Mouse (Mus musculus) E14TG2a.4 (cell line): ENCODE measurements at regions not wholly inside any gene's neighbourhood (a gene's known extent, or its start where the extent isn't known, plus 50 kb on each side); places are given as distances from the start of the nearest gene placed in this dataset.

Source experiments
- H3K27me3 ChIP-seq: 2 replicates; pipeline ENCODE4 v1.6.1; 2014; ENCODE audit warnings: low read length, control low read depth; ENCODE audit not compliant: insufficient read depth
- H3K36me3 ChIP-seq: 2 replicates; pipeline ENCODE4 v1.6.1; 2014; ENCODE audit warnings: low read length, control low read depth; ENCODE audit not compliant: insufficient read depth
- H3K4me1 ChIP-seq: replicated peaks from 2 replicates; pipeline ENCODE4 v1.6.1; 2014; ENCODE audit warnings: low read depth, low read length, control low read depth
- H3K4me3 ChIP-seq: replicated peaks from 2 replicates; pipeline ENCODE4 v1.5.1; 2014; ENCODE audit warnings: mild to moderate bottlenecking, low read length
- H3K9me3 ChIP-seq: 2 replicates; pipeline ENCODE4 v1.6.1; 2014; ENCODE audit warnings: low read length, control low read depth
- CTCF ChIP-seq: conservative IDR thresholded peaks from 2 replicates; pipeline ENCODE4 v1.5.1; 2014; ENCODE audit warnings: low read length
- NANOG ChIP-seq: IDR thresholded peaks from 2 replicates; pipeline ENCODE4 v1.6.1; 2014; ENCODE audit warnings: borderline replicate concordance, low read length, mixed read lengths
- POU5F1 ChIP-seq: IDR thresholded peaks from 2 replicates; pipeline ENCODE4 v1.6.1; 2014; ENCODE audit warnings: low read length, borderline replicate concordance

GRCm38 (mm10) chr4:83949612-83950011 is 424.3 kb downstream of the Ccdc171 start:
- no peak for TF ChIP-seq POU5F1
- no peak for TF ChIP-seq NANOG
- no peak for TF ChIP-seq CTCF
- Histone ChIP-seq H3K4me1 (no peaks in the 10 kb centered on the region), H3K36me3 (no peaks in the 10 kb centered on the region), H3K9me3 (no peaks in the 10 kb centered on the region), H3K4me3 (no peak overlapping the region), H3K27me3 (no peaks in the 10 kb centered on the region)

- Histone ChIP-seq H3K27me3 (no peaks in the 10 kb centered on the region), H3K4me1 (no peaks in the 10 kb centered on the region), H3K36me3 (no peaks in the 10 kb centered on the region), H3K9me3 (no peaks in the 10 kb centered on the region), H3K4me3 (no peak overlapping the region)
- TF ChIP-seq NANOG, result no peak
- TF ChIP-seq POU5F1, result no peak
- TF ChIP-seq CTCF, result no peak
These were observed 425.6 kb downstream of the Ccdc171 start for GRCm38 (mm10) chr4:83950809-83951409.

DNA sequence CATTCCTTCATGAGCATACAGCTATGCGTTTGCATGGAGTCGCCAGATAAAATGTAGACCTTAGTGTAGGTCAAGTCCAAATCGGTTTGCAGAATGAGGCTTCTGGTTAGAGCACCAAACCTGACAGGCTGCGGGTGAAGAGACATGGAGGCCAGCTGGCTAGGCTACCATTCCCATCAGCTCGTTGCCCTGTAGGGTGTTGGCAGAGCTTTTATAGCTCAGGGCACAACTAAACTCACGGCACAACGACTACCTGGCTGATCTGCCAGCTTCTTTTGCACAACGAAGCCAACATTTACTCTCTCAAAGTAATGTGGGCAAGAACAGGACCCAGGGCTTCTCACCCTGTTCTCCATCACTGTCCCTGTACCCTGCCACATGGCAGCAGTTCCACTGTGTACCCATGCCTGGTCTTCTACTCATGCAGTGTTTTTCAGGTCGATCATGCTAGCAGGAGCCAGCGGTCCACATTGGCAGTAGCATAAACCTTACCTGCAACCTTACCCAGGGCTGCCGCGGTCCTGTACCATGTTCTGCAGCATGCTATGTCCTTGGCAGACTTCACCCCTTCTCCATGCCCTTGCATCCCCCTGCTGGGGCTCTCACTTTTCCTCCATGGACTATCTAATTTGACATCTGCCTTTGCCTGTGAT is 431.0 kb downstream of the Ccdc171 start:
- no peak overlapping the region for H3K4me3 ChIP-seq
- H3K4me1 ChIP-seq, result no peaks in the 10 kb centered on the region
- no peaks in the 10 kb centered on the region for H3K36me3 ChIP-seq
- H3K9me3 ChIP-seq, result no peaks in the 10 kb centered on the region; the same call in 1 of the 2 replicates
- TF ChIP-seq NANOG (no peak), POU5F1 (no peak), CTCF (no peak)
- H3K27me3 ChIP-seq, result no peaks in the 10 kb centered on the region

- H3K36me3 ChIP-seq, result no peaks in the 10 kb centered on the region
- H3K9me3 ChIP-seq, result no peaks in the 10 kb centered on the region; the same call in 1 of the 2 replicates
- no peaks in the 10 kb centered on the region for H3K4me1 ChIP-seq
- no peak overlapping the region for H3K4me3 ChIP-seq
- TF ChIP-seq NANOG (no peak), CTCF (no peak), POU5F1 (no peak)
- no peaks in the 10 kb centered on the region for H3K27me3 ChIP-seq
These were observed 431.9 kb downstream of the Ccdc171 start for GRCm38 (mm10) chr4:83957217-83957692.

GRCm38 (mm10) chr4:83966898-83967297 is 441.6 kb downstream of the Ccdc171 start:
- H3K27me3 ChIP-seq, result no peaks in the 10 kb centered on the region; the same call in 1 of the 2 replicates
- no peaks in the 10 kb centered on the region for H3K36me3 ChIP-seq
- no peak overlapping the region for H3K4me3 ChIP-seq
- H3K9me3 ChIP-seq, result no peaks in the 10 kb centered on the region
- no peaks in the 10 kb centered on the region for H3K4me1 ChIP-seq
- no peak for TF ChIP-seq CTCF
- TF ChIP-seq POU5F1, result no peak
- no peak for TF ChIP-seq NANOG

DNA sequence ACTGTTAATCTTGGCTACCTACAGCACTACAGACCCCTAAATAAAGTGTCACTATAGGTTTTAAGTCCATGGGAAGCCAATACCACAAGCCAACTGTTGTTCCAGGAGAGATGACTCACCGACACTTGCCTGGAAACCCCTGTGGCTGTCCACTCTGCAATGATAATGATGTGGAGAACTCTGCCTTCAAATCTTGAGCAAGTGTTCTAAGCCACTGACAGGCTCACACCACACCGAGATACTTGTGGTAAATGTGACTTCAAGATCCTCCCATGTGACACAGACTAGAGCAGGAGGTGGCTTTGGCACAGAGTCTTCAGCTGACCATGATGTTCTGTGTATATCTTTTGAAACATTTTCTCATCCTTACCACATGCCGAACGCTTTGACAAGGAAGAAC is 447.8 kb downstream of the Ccdc171 start:
- H3K4me1 ChIP-seq, result no peaks in the 10 kb centered on the region
- H3K27me3 ChIP-seq, result no peaks in the 10 kb centered on the region; the same call in 1 of the 2 replicates
- TF ChIP-seq NANOG, result no peak
- TF ChIP-seq CTCF, result no peak
- TF ChIP-seq POU5F1, result no peak
- no peaks in the 10 kb centered on the region for H3K36me3 ChIP-seq
- no peaks in the 10 kb centered on the region for H3K9me3 ChIP-seq
- no peak overlapping the region for H3K4me3 ChIP-seq

DNA sequence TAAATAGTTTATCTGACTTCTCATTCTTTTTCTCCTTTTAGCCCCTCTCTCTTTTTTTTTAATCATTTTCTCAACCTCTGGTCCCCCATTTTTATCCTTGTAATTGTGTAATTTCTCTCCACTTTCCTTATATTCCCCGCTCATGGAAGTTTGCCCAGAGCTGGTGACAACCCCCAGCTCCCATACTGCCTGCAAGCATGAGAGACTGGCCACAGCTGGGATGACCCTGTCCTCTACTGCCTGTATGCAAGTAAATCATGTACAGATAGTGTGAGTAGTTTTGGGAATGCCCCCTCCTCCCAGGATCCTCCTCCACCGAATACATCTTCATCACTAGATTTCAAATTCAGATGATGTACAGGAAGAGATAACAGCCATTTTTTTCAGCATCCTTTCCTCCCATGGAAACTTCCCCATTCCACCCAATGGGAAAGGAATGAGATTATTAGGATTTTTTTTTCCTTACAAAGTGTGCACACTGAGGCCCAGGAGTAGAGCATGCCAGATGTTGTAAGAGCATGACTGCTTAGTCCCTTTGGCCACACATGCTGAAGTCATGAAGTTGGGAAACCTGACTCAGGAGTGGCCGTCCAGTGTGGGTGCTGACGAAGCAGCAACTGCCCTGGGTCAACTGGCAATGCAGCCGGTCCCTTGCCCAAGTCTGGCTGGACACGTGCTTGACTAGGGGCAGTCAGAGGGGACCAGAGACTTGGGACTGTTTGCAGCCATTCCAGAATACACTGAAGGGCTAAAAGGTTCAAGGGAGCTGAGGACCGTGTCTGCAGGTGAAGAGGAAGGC is 449.1 kb downstream of the Ccdc171 start:
- TF ChIP-seq POU5F1 (no peak), CTCF (no peak), NANOG (no peak)
- Histone ChIP-seq H3K9me3 (no peaks in the 10 kb centered on the region), H3K36me3 (no peaks in the 10 kb centered on the region), H3K4me1 (no peaks in the 10 kb centered on the region), H3K4me3 (no peak overlapping the region), H3K27me3 (no peaks in the 10 kb centered on the region)

- Histone ChIP-seq H3K36me3 (no peaks in the 10 kb centered on the region), H3K4me3 (no peak overlapping the region), H3K9me3 (no peaks in the 10 kb centered on the region), H3K27me3 (no peaks in the 10 kb centered on the region), H3K4me1 (no peaks in the 10 kb centered on the region)
- no peak for TF ChIP-seq NANOG
- TF ChIP-seq CTCF, result no peak
- TF ChIP-seq POU5F1, result no peak
These were observed 450.2 kb downstream of the Ccdc171 start for GRCm38 (mm10) chr4:83975569-83975968.
